Mouse (Mus musculus) kidney, postnatal 0 days (tissue): ENCODE measurements around the gene Bst1. TPM values are rescaled to one million over a fixed set of nuclear protein-coding genes. Genes with fewer than 3 reads are reported as not detected.

ENCODE experiments used
- ATAC-seq: fragments of 200-750 bp; cut with Nextera tagmentation; replicated peaks from 2 replicates; pipeline ENCODE4 v1.8.0; 2017; ENCODE audit warnings: low read depth, moderate number of reproducible peaks, moderate TSS enrichment, moderate library complexity; ENCODE audit not compliant: low FRiP score
- DNase-seq: peaks from one replicate; pipeline ENCODE4 v3.0.0-alpha.2; 2016; ENCODE audit warnings: low spot score
- H3K27ac ChIP-seq: fragments of 300-500 bp; sonication (generic); 2 replicates; pipeline ENCODE4 v1.5.1; 2014; ENCODE audit warnings: mild to moderate bottlenecking
- H3K27me3 ChIP-seq: fragments of 300-500 bp; sonication (generic); 2 replicates; pipeline ENCODE4 v1.6.1; 2014; ENCODE audit warnings: low read length, mixed read lengths; ENCODE audit not compliant: insufficient read depth
- H3K36me3 ChIP-seq: fragments of 300-500 bp; sonication (generic); 2 replicates; pipeline ENCODE4 v1.6.1; 2014; ENCODE audit warnings: low read length, mixed read lengths; ENCODE audit not compliant: insufficient read depth
- H3K4me1 ChIP-seq: fragments of 300-500 bp; sonication (generic); replicated peaks from 2 replicates; pipeline ENCODE4 v1.6.1; 2014; ENCODE audit warnings: antibody characterized with exemption, low read length, mixed read lengths; ENCODE audit not compliant: insufficient read depth
- H3K4me2 ChIP-seq: fragments of 300-500 bp; sonication (generic); 2 replicates; pipeline ENCODE4 v1.6.1; 2014; ENCODE audit warnings: mild to moderate bottlenecking, low read length, moderate library complexity, mixed read lengths
- H3K4me3 ChIP-seq: fragments of 300-500 bp; sonication (generic); replicated peaks from 2 replicates; pipeline ENCODE4 v1.5.1; 2014; ENCODE audit warnings: low read depth, low read length
- H3K9ac ChIP-seq: fragments of 300-500 bp; sonication (generic); 2 replicates; pipeline ENCODE4 v1.6.1; 2014; ENCODE audit warnings: low read depth, low read length
- H3K9me3 ChIP-seq: fragments of 300-500 bp; sonication (generic); replicated peaks from 2 replicates; pipeline ENCODE4 v1.6.1; 2016; ENCODE audit warnings: low read length, inconsistent platforms, mixed read lengths
- CTCF ChIP-seq: IDR thresholded peaks from 2 replicates; pipeline ENCODE4 v1.5.1; 2016; ENCODE audit warnings: antibody characterized with exemption, low read depth, mild to moderate bottlenecking, moderate library complexity
- WGBS: fragments of 180-500 bp; shearing (Covaris S2); extraction: QIAGEN DNeasy Blood & Tissue Kit; methylation state at CpG from one replicate; pipeline ENCODE4 v1.1.7; 2014; 5-methylcytosine and 5-hydroxymethylcytosine counted together
- polyA plus RNA-seq: library from polyadenylated mRNA; unstranded; fragments of >200 nt; fragmentation: Nextera tagmentation; extraction: Ambion mirVana; gene quantifications from 2 replicates; pipeline ENCODE4 v1.2.1, GENCODE M21; 2015

The Bst1 gene
- polyA plus RNA-seq, 1 experiment from 2014 or later = 4.0 TPM

DNA sequence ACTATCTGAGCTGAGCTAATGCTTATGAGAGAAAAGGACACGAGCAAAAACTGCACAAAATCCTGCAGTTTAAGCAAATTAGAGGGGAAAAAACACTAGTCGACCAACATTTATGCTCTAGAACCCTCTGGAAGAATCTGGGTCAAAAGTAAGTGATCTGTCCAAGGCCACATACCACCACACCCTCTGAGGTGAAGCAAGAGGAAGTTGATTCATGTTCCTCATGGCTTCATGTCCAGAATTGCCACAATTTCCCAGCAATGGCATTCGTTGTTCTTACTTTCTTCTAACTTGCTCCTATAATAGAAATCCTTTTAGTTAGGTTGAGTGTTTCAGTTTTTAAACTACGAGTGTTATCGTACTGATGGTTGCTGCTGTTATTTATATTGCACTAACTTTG, 19.2 kb upstream of the Bst1 start:
- H3K9me3 ChIP-seq = no peaks in the 10 kb centered on the region
- ATAC-seq (no peak), DNase-seq (no peak)
- no peaks in the 10 kb centered on the region for H3K27me3 ChIP-seq
- no peaks in the 10 kb centered on the region for H3K4me1 ChIP-seq
- H3K4me3 ChIP-seq = no peak overlapping the region
- WGBS = 71% methylated on average over 5 of the region's 5 CpGs
- H3K27ac ChIP-seq = no peak overlapping the region
- no peaks in the 10 kb centered on the region for H3K36me3 ChIP-seq
- H3K9ac ChIP-seq = no peak overlapping the region
- H3K4me2 ChIP-seq = no peak overlapping the region
- no peak for TF ChIP-seq CTCF

DNA sequence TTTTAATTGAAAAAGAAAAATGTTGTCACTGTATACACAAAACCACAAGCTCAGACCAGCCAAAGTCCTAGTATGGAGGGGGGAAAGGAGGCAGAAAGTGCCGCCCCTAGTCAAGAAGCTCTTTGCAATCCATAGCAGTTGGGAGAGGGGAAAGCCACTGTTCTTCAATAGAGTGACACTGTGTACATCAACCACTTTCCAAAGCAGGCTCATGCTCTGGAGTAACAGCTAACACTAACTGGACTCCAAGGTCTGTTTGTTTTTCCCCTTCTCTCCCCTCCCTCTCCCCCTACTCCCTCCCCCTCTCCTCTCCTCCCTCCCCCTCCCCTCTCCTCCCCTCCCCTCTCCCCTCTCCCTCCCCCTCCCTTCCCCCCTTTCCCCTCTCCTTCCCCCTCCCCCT, 18.0 kb upstream of the Bst1 start:
- H3K27me3 ChIP-seq = no peaks in the 10 kb centered on the region
- ATAC-seq = no peak
- WGBS = 67% methylated on average over 1 of the region's 1 CpGs

DNA sequence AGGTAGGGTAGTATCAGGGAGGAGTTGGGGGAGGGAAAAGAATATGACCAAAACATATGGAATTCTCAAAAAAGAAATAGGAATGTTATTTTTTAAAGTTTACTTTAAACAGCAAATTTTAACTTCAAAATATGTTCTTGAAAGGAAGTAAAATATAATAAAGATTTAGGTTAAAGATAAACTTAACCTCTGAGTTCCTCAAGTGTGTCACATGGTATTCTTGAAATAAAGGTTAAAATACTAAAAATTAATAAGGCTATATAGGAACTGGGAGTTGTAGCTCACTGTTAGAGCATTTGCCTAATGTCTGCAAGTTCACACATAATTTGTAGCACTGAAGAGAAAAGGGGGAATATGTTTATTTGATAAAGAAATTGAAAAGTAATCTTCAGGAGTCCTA, 17.4 kb upstream of the Bst1 start:
- no peaks in the 10 kb centered on the region for H3K4me1 ChIP-seq
- DNase-seq (no peak), ATAC-seq (no peak)
- H3K27me3 ChIP-seq = no peaks in the 10 kb centered on the region
- H3K4me3 ChIP-seq = no peak overlapping the region
- H3K9ac ChIP-seq = no peak overlapping the region
- no peak overlapping the region for H3K27ac ChIP-seq
- no peak overlapping the region for H3K4me2 ChIP-seq
- H3K9me3 ChIP-seq = no peaks in the 10 kb centered on the region
- no peaks in the 10 kb centered on the region for H3K36me3 ChIP-seq
- TF ChIP-seq CTCF = no peak

More for the DNA sequence above, 18.0 kb upstream of the Bst1 start:
- Histone ChIP-seq H3K4me2 (no peak overlapping the region), H3K4me3 (no peak overlapping the region), H3K36me3 (no peaks in the 10 kb centered on the region), H3K9me3 (no peaks in the 10 kb centered on the region), H3K4me1 (no peaks in the 10 kb centered on the region), H3K9ac (no peak overlapping the region), H3K27ac (no peak overlapping the region)
- TF ChIP-seq CTCF = no peak
- DNase-seq = no peak

GRCm38 (mm10) chr5:43801798-43802197, 16.9 kb upstream of the Bst1 start:
- WGBS = 76% methylated on average over 4 of the region's 4 CpGs
- no peaks in the 10 kb centered on the region for H3K9me3 ChIP-seq
- no peak overlapping the region for H3K27ac ChIP-seq
- ATAC-seq (no peak), DNase-seq (no peak)
- no peak overlapping the region for H3K9ac ChIP-seq
- no peak overlapping the region for H3K4me3 ChIP-seq
- no peaks in the 10 kb centered on the region for H3K36me3 ChIP-seq
- H3K27me3 ChIP-seq = no peaks in the 10 kb centered on the region
- TF ChIP-seq CTCF = no peak
- no peak overlapping the region for H3K4me2 ChIP-seq
- no peaks in the 10 kb centered on the region for H3K4me1 ChIP-seq

- H3K27ac ChIP-seq = no peak overlapping the region
- H3K27me3 ChIP-seq = no peaks in the 10 kb centered on the region
- H3K4me3 ChIP-seq = no peak overlapping the region
- H3K4me1 ChIP-seq = peaks cover 4% of the 10 kb centered on the region; the same call in 1 of the 2 replicates
- no peaks in the 10 kb centered on the region for H3K9me3 ChIP-seq
- DNase-seq = no peak
- H3K4me2 ChIP-seq = no peak overlapping the region
- no peak for TF ChIP-seq CTCF
- no peaks in the 10 kb centered on the region for H3K36me3 ChIP-seq
- WGBS = 83% methylated on average over 2 of the region's 2 CpGs
- ATAC-seq = no peak
- H3K9ac ChIP-seq = no peak overlapping the region
Observed at GRCm38 (mm10) chr5:43805401-43805800, 13.3 kb upstream of the Bst1 start.

DNA sequence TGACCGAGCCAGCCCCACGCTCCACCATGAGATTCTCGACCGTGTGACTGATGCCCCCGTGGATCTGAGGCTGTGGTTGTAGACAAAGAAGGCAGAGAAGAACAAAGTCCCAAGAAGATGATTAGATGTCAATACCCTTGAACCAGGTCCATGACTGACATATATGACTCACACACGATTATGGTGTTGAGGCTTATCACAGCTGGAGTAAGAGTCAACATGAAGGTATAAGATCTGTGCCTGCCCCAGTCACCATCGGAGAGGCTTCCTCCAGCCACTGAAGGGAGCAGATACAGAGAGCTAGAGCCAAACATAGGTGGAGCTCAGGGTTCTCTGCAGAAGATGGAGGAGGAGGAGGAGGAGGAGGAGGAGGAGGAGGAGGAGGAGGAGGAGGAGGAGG, 12.3 kb upstream of the Bst1 start:
- no peak overlapping the region for H3K9ac ChIP-seq
- DNase-seq (no peak), ATAC-seq (no peak)
- TF ChIP-seq CTCF = no peak
- no peak overlapping the region for H3K27ac ChIP-seq
- H3K9me3 ChIP-seq = no peaks in the 10 kb centered on the region
- no peaks in the 10 kb centered on the region for H3K27me3 ChIP-seq
- peaks cover 4% of the 10 kb centered on the region; the same call in 1 of the 2 replicates for H3K4me1 ChIP-seq
- H3K36me3 ChIP-seq = no peaks in the 10 kb centered on the region
- H3K4me2 ChIP-seq = no peak overlapping the region
- no peak overlapping the region for H3K4me3 ChIP-seq
- 91% methylated on average over 7 of the region's 7 CpGs for WGBS

- no peak overlapping the region for H3K4me3 ChIP-seq
- H3K9me3 ChIP-seq = no peaks in the 10 kb centered on the region
- H3K36me3 ChIP-seq = no peaks in the 10 kb centered on the region
- DNase-seq (no peak), ATAC-seq (no peak)
- no peaks in the 10 kb centered on the region for H3K27me3 ChIP-seq
- 79% methylated on average over 4 of the region's 4 CpGs for WGBS
- H3K9ac ChIP-seq = no peak overlapping the region
- no peak for TF ChIP-seq CTCF
- no peak overlapping the region for H3K27ac ChIP-seq
- peaks cover 4% of the 10 kb centered on the region; the same call in 1 of the 2 replicates for H3K4me1 ChIP-seq
- no peak overlapping the region for H3K4me2 ChIP-seq
Observed at GRCm38 (mm10) chr5:43806914-43807313, 11.8 kb upstream of the Bst1 start.
